Mouse (Mus musculus) bone marrow macrophage, adult 2 months (primary cell): Measurements from ENCODE around the gene Ppard.

Experiments
- CTCF ChIP-seq: IDR thresholded peaks from 2 replicates; pipeline ENCODE4 v1.5.1; 2012; ENCODE audit warnings: low read depth, mild to moderate bottlenecking, low read length, moderate library complexity
- POLR2A ChIP-seq: IDR thresholded peaks from 2 replicates; pipeline ENCODE4 v1.6.1; 2012; ENCODE audit warnings: mild to moderate bottlenecking, low read depth, low read length, borderline replicate concordance

DNA sequence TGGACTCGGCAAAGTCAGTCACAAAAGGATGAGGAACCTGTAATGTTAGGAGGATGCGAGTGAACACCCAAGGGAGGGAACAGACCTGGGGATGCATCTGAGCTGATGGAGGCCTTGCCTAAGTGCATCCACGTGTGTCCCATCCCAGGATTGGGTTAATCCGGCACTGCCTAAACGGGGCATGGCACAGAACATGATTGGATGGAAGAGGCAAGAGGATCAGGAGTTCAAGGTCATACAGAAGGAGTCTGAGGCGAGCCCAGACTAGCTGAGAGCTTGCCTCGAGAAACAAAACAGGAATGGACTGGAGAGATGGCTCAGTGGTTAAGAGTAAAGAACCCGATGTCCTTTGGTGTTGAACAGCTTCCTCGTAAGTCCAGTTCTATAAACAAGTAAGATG lies 20.1 kb upstream of the Ppard start:
- TF ChIP-seq CTCF (no peak), POLR2A (no peak)
